Mouse (Mus musculus): Measurements from ENCODE around the gene Ccdc189. TPM values are rescaled to one million over a fixed set of nuclear protein-coding genes. Genes with fewer than 3 reads are reported as not detected.

Ccdc189 gene
- polyA plus RNA-seq, 1 experiment from 2014 or later = 22.0 TPM

DNA sequence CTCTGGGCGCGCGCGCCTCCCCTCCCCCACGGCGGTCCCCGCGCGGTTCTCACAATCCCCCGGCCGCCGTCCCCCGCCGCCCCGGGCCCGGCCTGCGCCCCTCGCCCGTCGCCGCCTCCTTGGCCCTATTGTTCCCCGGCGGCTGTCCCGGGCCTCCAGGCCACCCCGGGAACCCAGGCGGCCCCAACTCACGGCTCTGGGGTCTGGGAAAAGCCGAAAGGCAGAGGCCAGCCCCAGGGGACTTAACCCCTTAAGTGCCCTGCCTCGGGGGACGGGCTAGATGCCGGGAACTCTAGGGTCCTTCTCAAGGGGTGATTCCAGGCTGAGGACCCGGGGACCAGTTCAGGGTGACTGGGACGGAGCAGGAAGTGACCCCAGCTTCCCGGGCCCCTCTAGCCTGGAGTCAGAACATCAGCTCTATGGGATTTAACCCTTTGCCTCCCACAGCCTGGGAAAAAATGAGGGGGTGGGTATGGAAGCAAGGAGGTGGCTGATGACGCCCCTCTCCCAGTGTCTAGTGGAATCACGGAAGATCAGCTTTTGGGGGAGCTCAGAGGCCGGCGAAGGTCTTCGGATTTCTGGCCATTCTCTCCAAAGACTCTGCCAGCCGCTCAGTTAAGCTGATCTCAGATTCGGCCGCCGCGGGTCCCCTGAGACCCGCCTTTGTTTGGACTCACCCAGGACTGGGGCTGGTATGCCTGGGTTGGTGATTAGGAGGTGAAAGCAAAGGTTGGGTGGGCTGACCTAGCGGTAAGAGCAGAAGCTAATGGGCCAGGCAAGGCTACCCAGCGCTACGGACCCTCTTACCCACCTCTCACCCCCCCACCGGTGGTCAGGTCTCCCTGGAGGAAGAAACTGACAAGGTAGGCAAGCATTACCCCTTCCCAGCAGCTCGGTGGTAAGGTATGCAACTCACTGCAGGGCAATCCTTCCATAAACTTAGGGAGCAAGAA lies 26.8 kb upstream of the Ccdc189 start, which contains the start of gene Zfp629:
TSS of gene Zfp629 (minus strand) at position 907 of the 953 bp plus-strand sequence.
- POLR2A ChIA-PET = interaction anchor here (0.7 to 1.6 kb wide), 7 partner anchors 11 to 96 kb away, joined by 3 to 7 read pairs (median 4); no protein-coding TSS in a partner anchor
- DNase-seq (ENCODE audit: low read depth, low spot score) = peak; percentile 38
- in situ Hi-C loops (cut with MboI; ENCODE audit: low pct_unique_long_range_greater_than_20kb) = no loop called here
- peak; percentile 62 for ATAC-seq
- H3K27me3 ChIP-seq = no peaks in the 10 kb centered on the region
- CTCF ChIA-PET = interaction anchor here (1.0 to 1.8 kb wide), 5 partner anchors 12 to 60 kb away, joined by 3 to 4 read pairs (median 3); no protein-coding TSS in a partner anchor
- no peak for TF ChIP-seq CTCF (IDR thresholded peaks at IDR 0.05)

DNA sequence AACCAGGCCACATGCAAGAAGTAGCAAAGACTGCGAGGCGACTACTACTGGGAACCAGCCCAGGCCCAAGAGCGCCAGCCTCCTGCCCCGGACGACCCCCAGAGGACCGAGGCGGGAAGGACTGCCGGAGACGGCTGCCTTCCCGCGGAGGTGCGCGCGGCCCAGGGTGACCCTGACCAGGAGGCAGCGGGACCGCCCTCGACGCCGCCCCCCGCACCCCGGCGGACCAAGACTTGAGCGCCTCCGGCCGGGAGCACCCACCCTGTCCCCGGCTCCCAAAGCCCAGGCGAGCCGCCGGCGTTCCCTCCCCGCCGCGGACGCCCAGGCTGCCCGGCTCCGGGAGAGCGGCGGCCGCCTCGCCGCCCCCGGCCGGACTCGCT lies 26.1 kb upstream of the Ccdc189 start:
- H3K27me3 ChIP-seq = no peaks in the 10 kb centered on the region
- ChIA-PET POLR2A (interaction anchor here (0.8 to 1.6 kb wide), 5 partner anchors 10 to 97 kb away, joined by 4 to 7 read pairs (median 4); no protein-coding TSS in a partner anchor), CTCF (interaction anchor here (1.1 kb wide), 1 partner anchor 42 kb away, joined by 3 read pairs; no protein-coding TSS in a partner anchor)
- in situ Hi-C loops (cut with MboI; ENCODE audit: low pct_unique_long_range_greater_than_20kb) = no loop called here
- ATAC-seq (peak; percentile 15), DNase-seq (ENCODE audit: low read depth, low spot score) (no peak)
- TF ChIP-seq CTCF (IDR thresholded peaks at IDR 0.05) = no peak

DNA sequence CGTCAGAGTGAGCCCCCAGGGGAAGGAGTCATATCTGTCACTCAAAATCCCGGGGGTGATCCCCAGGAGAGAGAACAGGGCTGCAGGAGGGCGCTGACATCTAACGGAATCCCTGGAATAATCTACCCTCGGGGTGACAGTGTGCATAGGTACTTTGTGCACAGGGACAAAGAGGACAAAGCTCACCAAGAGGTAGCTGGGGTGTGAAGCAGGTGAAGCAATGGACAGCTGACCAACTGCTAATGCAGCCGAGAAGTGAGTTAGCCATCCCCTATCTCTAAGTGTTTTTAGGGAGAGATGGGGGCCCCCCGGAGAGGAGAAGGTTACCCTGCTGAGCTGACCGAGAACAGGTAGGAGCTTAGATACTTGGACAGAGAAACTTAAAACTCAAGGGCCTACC lies 25.7 kb upstream of the Ccdc189 start:
- CTCF ChIA-PET = interaction anchor here (1.1 kb wide), 1 partner anchor 43 kb away, joined by 3 read pairs; no protein-coding TSS in a partner anchor
- no peak for TF ChIP-seq CTCF (IDR thresholded peaks at IDR 0.05)
- no peaks in the 10 kb centered on the region for H3K27me3 ChIP-seq
- POLR2A ChIA-PET = interaction anchor here (0.8 to 1.6 kb wide), 2 partner anchors 10 to 23 kb away, joined by 4 to 7 read pairs; no protein-coding TSS in a partner anchor
- DNase-seq (ENCODE audit: low read depth, low spot score) (no peak), ATAC-seq (no peak)
- in situ Hi-C loops (cut with MboI; ENCODE audit: low pct_unique_long_range_greater_than_20kb) = no loop called here

DNA sequence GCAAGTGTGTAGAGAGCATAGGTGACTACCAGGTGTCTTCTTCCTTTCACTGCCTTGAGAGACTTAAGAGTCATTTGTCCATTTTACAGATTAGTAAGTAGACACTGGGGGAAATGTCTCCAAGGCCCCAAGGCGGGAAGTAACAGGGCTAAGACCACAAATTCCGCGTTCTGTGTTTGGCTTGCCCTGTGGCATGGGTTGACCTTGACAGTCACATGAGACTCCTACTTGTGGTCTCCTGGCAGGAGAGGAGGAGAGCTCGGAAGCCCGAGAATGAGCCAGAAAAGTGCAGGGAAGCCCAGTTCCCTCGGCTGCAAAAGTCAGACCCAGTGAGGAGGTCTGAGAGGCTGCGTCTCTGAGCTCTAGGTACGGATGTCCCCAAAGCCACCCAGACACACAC lies 25.1 kb upstream of the Ccdc189 start:
- ChIA-PET CTCF (interaction anchor here (1.1 to 1.4 kb wide), 2 partner anchors 26 to 43 kb away, joined by 3 to 4 read pairs; no protein-coding TSS in a partner anchor), POLR2A (interaction anchor here (0.6 to 1.6 kb wide), 2 partner anchors 9 to 49 kb away, joined by 3 to 7 read pairs; no protein-coding TSS in a partner anchor)
- DNase-seq (ENCODE audit: low read depth, low spot score) (no peak), ATAC-seq (no peak)
- in situ Hi-C loops (cut with MboI; ENCODE audit: low pct_unique_long_range_greater_than_20kb) = no loop called here
- H3K27me3 ChIP-seq = no peaks in the 10 kb centered on the region
- no peak for TF ChIP-seq CTCF (IDR thresholded peaks at IDR 0.05)

DNA sequence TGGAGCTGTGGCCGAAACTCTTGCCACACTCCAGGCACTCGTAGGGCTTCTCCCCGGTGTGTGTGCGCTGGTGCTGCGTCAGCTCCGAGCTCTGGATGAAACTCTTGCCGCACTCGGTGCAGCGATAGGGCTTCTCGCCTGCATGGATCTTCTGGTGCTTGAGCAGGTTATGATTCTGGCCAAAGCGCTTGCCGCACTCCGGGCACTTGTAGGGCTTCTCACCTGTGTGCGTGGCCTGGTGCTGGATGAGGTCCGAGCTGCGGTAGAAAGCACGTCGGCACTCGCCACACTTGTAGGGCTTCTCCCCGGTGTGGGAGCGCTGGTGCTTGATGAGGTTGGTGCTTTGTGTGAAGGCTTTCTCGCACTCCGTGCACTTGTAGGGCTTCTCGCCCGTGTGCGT lies 23.2 kb upstream of the Ccdc189 start:
- no peak for TF ChIP-seq CTCF (IDR thresholded peaks at IDR 0.05)
- no peaks in the 10 kb centered on the region for H3K27me3 ChIP-seq
- POLR2A ChIA-PET = no interaction called here
- ATAC-seq = no peak
- DNase-seq (ENCODE audit: low read depth, low spot score) = no peak
- in situ Hi-C loops (cut with MboI; ENCODE audit: low pct_unique_long_range_greater_than_20kb) = no loop called here
- CTCF ChIA-PET = no interaction called here

- ATAC-seq (no peak), DNase-seq (ENCODE audit: low read depth, low spot score) (no peak)
- CTCF ChIA-PET = interaction anchor here (0.9 kb wide), 1 partner anchor 12 kb away, joined by 3 read pairs; no protein-coding TSS in a partner anchor
- POLR2A ChIA-PET = no interaction called here
- H3K27me3 ChIP-seq = no peaks in the 10 kb centered on the region
- in situ Hi-C loops (cut with MboI; ENCODE audit: low pct_unique_long_range_greater_than_20kb) = no loop called here
- no peak for TF ChIP-seq CTCF (IDR thresholded peaks at IDR 0.05)
These were observed 22.6 kb upstream of the Ccdc189 start for GRCm38 (mm10) chr7:127611011-127611410.

- ChIA-PET POLR2A (interaction anchor here (0.5 kb wide), 1 partner anchor 132 kb away, joined by 4 read pairs; no protein-coding TSS in a partner anchor), CTCF (no interaction called here)
- ATAC-seq = no peak
- no peak for TF ChIP-seq CTCF (IDR thresholded peaks at IDR 0.05)
- DNase-seq (ENCODE audit: low read depth, low spot score) = no peak
- no peaks in the 10 kb centered on the region for H3K27me3 ChIP-seq
- in situ Hi-C loops (cut with MboI; ENCODE audit: low pct_unique_long_range_greater_than_20kb) = no loop called here
These were observed 18.8 kb upstream of the Ccdc189 start for GRCm38 (mm10) chr7:127607150-127607549.

GRCm38 (mm10) chr7:127604256-127604655 lies 15.9 kb upstream of the Ccdc189 start:
- ChIA-PET CTCF (interaction anchor here (1.5 kb wide), 1 partner anchor 14 kb away, joined by 3 read pairs; no protein-coding TSS in a partner anchor), POLR2A (interaction anchor here (0.9 to 2.2 kb wide), 3 partner anchors 8 to 12 kb away, joined by 3 to 7 read pairs (median 4); no protein-coding TSS in a partner anchor)
- ATAC-seq (no peak), DNase-seq (ENCODE audit: low read depth, low spot score) (no peak)
- H3K27me3 ChIP-seq = no peaks in the 10 kb centered on the region
- in situ Hi-C loops (cut with MboI; ENCODE audit: low pct_unique_long_range_greater_than_20kb) = no loop called here
- no peak for TF ChIP-seq CTCF (IDR thresholded peaks at IDR 0.05)

DNA sequence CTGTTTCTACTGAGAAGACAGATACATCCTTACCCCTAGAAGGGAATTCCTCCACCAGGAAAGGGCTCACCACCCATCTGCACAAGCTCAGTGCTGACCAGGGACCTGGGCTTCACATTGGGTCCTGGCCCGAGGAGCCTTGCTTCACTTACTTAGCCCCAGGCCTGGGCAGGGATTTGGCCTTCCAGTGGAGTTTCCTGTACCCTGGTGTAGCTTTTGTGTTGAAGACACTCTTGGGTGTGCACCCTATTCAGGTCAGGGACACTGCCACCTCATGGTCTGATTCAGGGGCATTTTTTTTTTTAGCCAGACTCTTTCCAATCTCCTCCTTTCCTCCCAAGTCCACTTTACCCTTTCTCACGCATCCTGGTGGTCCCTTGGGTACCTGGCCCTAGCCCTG lies 14.5 kb upstream of the Ccdc189 start:
- ChIA-PET POLR2A (interaction anchor here (2.2 to 2.5 kb wide), 2 partner anchors 11 kb away, joined by 7 read pairs; no protein-coding TSS in a partner anchor), CTCF (interaction anchor here (0.9 to 1.4 kb wide), 2 partner anchors 11 to 13 kb away, joined by 3 read pairs; partner anchors contain the start of gene Zfp629)
- in situ Hi-C loops (cut with MboI; ENCODE audit: low pct_unique_long_range_greater_than_20kb) = no loop called here
- DNase-seq (ENCODE audit: low read depth, low spot score) (no peak), ATAC-seq (no peak)
- no peak for TF ChIP-seq CTCF (IDR thresholded peaks at IDR 0.05)
- no peaks in the 10 kb centered on the region for H3K27me3 ChIP-seq

DNA sequence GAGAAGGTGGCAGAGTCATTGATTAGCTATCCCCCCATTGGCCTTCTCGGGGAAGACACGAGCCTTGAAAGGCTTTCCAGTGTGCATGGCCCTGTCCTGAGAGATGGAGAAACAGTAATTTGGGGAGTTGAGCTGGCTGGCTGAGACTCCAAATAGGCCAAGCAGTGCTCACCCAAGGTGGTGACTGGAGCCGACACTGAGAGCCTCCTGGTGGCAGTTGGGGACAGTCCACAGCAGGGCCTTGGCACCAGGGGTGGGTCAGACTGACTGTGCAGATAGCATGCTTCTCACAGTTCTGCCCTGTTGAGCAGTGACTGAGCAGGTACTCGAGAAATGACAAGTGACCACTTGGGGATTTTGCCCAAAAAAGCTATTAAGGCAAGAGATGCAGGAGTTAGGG lies 13.3 kb upstream of the Ccdc189 start:
- TF ChIP-seq CTCF (IDR thresholded peaks at IDR 0.05) = no peak
- H3K27me3 ChIP-seq = no peaks in the 10 kb centered on the region
- ChIA-PET CTCF (interaction anchor here (1.3 kb wide), 1 partner anchor 14 kb away, joined by 4 read pairs; the partner anchor contains the start of gene Zfp629), POLR2A (interaction anchor here (2.5 kb wide), 1 partner anchor 9 kb away, joined by 7 read pairs; no protein-coding TSS in a partner anchor)
- in situ Hi-C loops (cut with MboI; ENCODE audit: low pct_unique_long_range_greater_than_20kb) = no loop called here
- no peak for DNase-seq (ENCODE audit: low read depth, low spot score)
- ATAC-seq = no peak

Data from Patski (cell line).